ENCODE assay signal across 23 mouse cellular contexts in the genomic region with DNA sequence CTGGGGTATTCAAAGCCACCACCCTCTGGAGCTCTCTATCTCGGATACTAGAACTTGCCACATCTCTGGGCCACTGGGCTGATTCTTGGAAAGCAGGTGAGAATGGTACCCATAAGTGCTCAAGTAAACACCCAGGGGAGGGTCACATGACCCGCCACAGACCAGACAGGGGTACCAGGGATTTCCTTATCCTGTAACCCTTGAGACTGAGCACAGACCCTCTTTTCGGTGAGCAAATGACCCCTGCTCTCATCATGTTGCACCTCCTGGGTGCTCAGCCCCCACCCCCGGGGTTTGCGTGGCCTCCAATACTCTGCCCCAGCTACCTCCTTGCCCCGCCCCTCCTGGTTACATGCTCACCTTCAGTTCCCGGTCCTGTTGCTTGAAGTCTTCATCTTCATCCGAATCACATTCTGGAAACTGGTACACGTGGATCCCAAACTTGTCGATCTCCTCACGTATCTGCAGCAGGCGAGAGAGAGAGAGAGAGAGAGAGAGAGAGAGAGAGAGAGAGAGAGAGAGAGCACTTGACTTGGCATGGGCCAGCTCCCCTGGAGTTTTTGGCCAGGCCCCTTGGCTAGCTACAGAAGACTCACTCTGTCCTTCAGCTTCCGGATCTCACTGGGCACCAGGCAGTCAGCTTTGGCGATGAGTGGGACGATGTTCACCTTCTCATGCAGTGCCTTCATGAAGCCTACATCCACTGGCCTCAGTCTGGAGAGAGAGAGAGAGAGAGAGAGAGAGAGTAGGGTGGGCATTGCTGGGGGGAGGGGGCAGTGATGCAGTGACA. TPM values are rescaled to one million over a fixed set of nuclear protein-coding genes. Genes with fewer than 3 reads are reported as not detected.
DNase-seq lines count a peak whose midpoint lies in the region; ATAC-seq and TF ChIP-seq lines count a peak whose summit lies in the region.
"Had no signal": no experiment of that assay in that cellular context is flagged by ENCODE, and none has a peak within 500 bp of the region (broad histone marks: within the 10 kb centered on the region; RNA-seq: fewer than 3 reads in every experiment).

No protein-coding gene starts in this region.

- no peak overlapping the region for H3K9ac ChIP-seq in MEL (ENCODE audit: control insufficient read depth, low read depth, low read length, poor library complexity, severe bottlenecking)
- H3K9ac ChIP-seq: embryonic facial prominence, embryonic 12.5 days; heart, embryonic 13.5 days; limb, embryonic 13.5 days; liver, embryonic 14.5 days; stomach, embryonic 15.5 days had no signal

- TF ChIP-seq CTCF in layer of hippocampus, adult 2 months (conservative IDR thresholded peaks at IDR 0.05), result no peak
- no peak for TF ChIP-seq CTCF in MEL (IDR thresholded peaks at IDR 0.05 in 2 of 3, conservative IDR thresholded peaks at IDR 0.05 in 1 of 3; ENCODE audit: control insufficient read depth in 1 of 3, insufficient read depth in 1 of 3, low read depth in 2 of 3, low read length in 3 of 3, poor library complexity in 1 of 3, severe bottlenecking in 1 of 3)
- TF ChIP-seq CTCF in cerebellum, adult 2 months (IDR thresholded peaks at IDR 0.05; ENCODE audit: borderline replicate concordance, insufficient read depth, low read depth, low read length), result no peak
- no peak for TF ChIP-seq CTCF in cortical plate, adult 2 months (IDR thresholded peaks at IDR 0.05; ENCODE audit: extremely low read depth, insufficient read depth, low read length)

- no peak for TF ChIP-seq EP300 in MEL (IDR thresholded peaks at IDR 0.05; ENCODE audit: low read depth in 1 of 2, low read length in 2 of 2)

- peak overlapping the region; percentile 98 for H3K27ac ChIP-seq in layer of hippocampus, adult 2 months
- no peak overlapping the region for H3K27ac ChIP-seq in MEL (ENCODE audit: control insufficient read depth, low read depth, low read length)
- no peak overlapping the region for H3K27ac ChIP-seq in cerebellum, adult 2 months (ENCODE audit: insufficient read depth, low read length)
- no peak overlapping the region for H3K27ac ChIP-seq in cortical plate, adult 2 months (ENCODE audit: insufficient read depth, low read length)
- no peak overlapping the region for H3K27ac ChIP-seq in hindbrain, embryonic 10.5 days
- H3K27ac ChIP-seq: embryonic facial prominence, embryonic 12.5 days; heart, embryonic 13.5 days; hindbrain, postnatal 0 days; limb, embryonic 13.5 days; liver, embryonic 14.5 days; stomach, embryonic 15.5 days had no signal

- no peak for DNase-seq in layer of hippocampus, adult 2 months (ENCODE audit: low spot score in 2 of 2)
- no peak for DNase-seq in layer of hippocampus, adult 9-10 months (ENCODE audit: low spot score)
- no peak for DNase-seq in MEL (ENCODE audit: low read depth, low spot score)
- peak; percentile 54 to 63 for DNase-seq in cerebellum, adult 2 months
- no peak for DNase-seq in hindbrain, embryonic 10.5 days (ENCODE audit: low spot score)
- DNase-seq: gastrocnemius, postnatal 14 days; heart, postnatal 36 days; kidney, adult 11 months; kidney, postnatal 10 days; midbrain, embryonic 14.5 days; thymus, adult 2 months had no signal

- whole genome bisulfite sequencing in cerebellum, adult 2 months, result 37% methylated on average over 15 of the region's 15 CpGs
- WGBS in hindbrain, embryonic 10.5 days, result 27% methylated on average over 15 of the region's 15 CpGs

- H3K27me3 ChIP-seq in MEL (ENCODE audit: control insufficient read depth in 1 of 2, insufficient read depth in 2 of 2, low read length in 2 of 2), result no peaks in the 10 kb centered on the region
- no peaks in the 10 kb centered on the region for H3K27me3 ChIP-seq in cerebellum, adult 2 months (ENCODE audit: control insufficient read depth, insufficient read depth, low read length)
- peaks cover 100% of the 10 kb centered on the region for H3K27me3 ChIP-seq in hindbrain, embryonic 10.5 days (ENCODE audit: insufficient read depth, poor library complexity, severe bottlenecking)

- ATAC-seq in granulocyte monocyte progenitor cell, adult 5-6 weeks (replicated peaks; ENCODE audit: poor library complexity, severe bottlenecking), result no peak
- ATAC-seq: hindbrain, postnatal 0 days had no signal

- H3K36me3 ChIP-seq in MEL (ENCODE audit: control insufficient read depth in 1 of 2, insufficient read depth in 2 of 2, low read length in 2 of 2), result peaks cover 0 to 5% of the 10 kb centered on the region in 2 experiments; a peak in 2 of 4 replicates
- peaks cover 33% of the 10 kb centered on the region for H3K36me3 ChIP-seq in hindbrain, embryonic 10.5 days
- H3K36me3 ChIP-seq: G1E; heart, embryonic 13.5 days; stomach, embryonic 15.5 days had no signal

- H3K9me3 ChIP-seq in MEL (replicated peaks; ENCODE audit: insufficient read depth, low read length), result no peaks in the 10 kb centered on the region
- H3K9me3 ChIP-seq in hindbrain, embryonic 10.5 days, result no peaks in the 10 kb centered on the region
- H3K9me3 ChIP-seq: embryonic facial prominence, embryonic 12.5 days; heart, embryonic 13.5 days; limb, embryonic 13.5 days; stomach, embryonic 15.5 days had no signal

- 0 out of 2 replicates have a peak, but pooled peaks cover 1% of the 10 kb centered on the region for H3K79me2 ChIP-seq in MEL (ENCODE audit: control insufficient read depth, insufficient read depth, low read length, poor library complexity)

- no peak for TF ChIP-seq POLR2A in MEL (IDR thresholded peaks at IDR 0.05; ENCODE audit: control insufficient read depth in 1 of 2, insufficient read depth in 1 of 2, low read depth in 1 of 2, low read length in 2 of 2, poor library complexity in 1 of 2)
- no peak for TF ChIP-seq POLR2A in cerebellum, adult 2 months (IDR thresholded peaks at IDR 0.05; ENCODE audit: borderline replicate concordance, insufficient read depth, low read length)
- TF ChIP-seq POLR2A in cortical plate, adult 2 months (IDR thresholded peaks at IDR 0.05; ENCODE audit: extremely low read depth, insufficient read depth, low read length), result no peak; the same call in 1 of the 2 replicates

- no peak for TF ChIP-seq RAD21 in MEL (IDR thresholded peaks at IDR 0.05; ENCODE audit: low read depth, low read length)

- peaks cover 0 to 9% of the 10 kb centered on the region in 2 experiments; a peak in 3 of 4 replicates for H3K4me1 ChIP-seq in MEL (ENCODE audit: control insufficient read depth in 1 of 2, insufficient read depth in 2 of 2, low read length in 2 of 2)
- H3K4me1 ChIP-seq in cerebellum, adult 2 months (ENCODE audit: control insufficient read depth, insufficient read depth, low read length), result peaks cover 33% of the 10 kb centered on the region
- H3K4me1 ChIP-seq in cortical plate, adult 2 months (ENCODE audit: control insufficient read depth, insufficient read depth, low read length), result no peaks in the 10 kb centered on the region; the same call in 1 of the 2 replicates
- peaks cover 77% of the 10 kb centered on the region for H3K4me1 ChIP-seq in hindbrain, embryonic 10.5 days (replicated peaks)

- H3K4me3 ChIP-seq in layer of hippocampus, adult 2 months, result peak overlapping the region; percentile 67
- no peak overlapping the region for H3K4me3 ChIP-seq in MEL (ENCODE audit: control insufficient read depth in 1 of 2, insufficient read depth in 1 of 2, low read depth in 2 of 2, low read length in 2 of 2)
- H3K4me3 ChIP-seq in cerebellum, adult 2 months (replicated peaks; ENCODE audit: insufficient read depth, low read depth, low read length), result no peak overlapping the region
- H3K4me3 ChIP-seq in cortical plate, adult 2 months (ENCODE audit: insufficient read depth, low read length), result peak overlapping the region; percentile 93
- H3K4me3 ChIP-seq in hindbrain, embryonic 10.5 days, result no peak overlapping the region
- H3K4me3 ChIP-seq: embryonic facial prominence, embryonic 12.5 days; heart, embryonic 13.5 days; limb, embryonic 13.5 days; myocyte; stomach, embryonic 15.5 days had no signal

RNA-seq across cellular contexts. Expression of a gene that starts 1.7 kb away (rescaled TPM):
- total RNA-seq in layer of hippocampus, adult 2 months (2021), result 1 to 10 TPM; 1.0 to 1.4 TPM
- 0.35 and 0.42 TPM in 2 replicates for total RNA-seq in MEL (2012; rRNA removed)
- under 1 TPM in 1 of 2 experiments, not detected in 1; 0.14 TPM for polyA plus RNA-seq in MEL (2012; ENCODE audit: insufficient read depth in 1 of 2, insufficient read length in 2 of 2, low read depth in 1 of 2, low replicate concordance in 2 of 2, missing spikeins in 1 of 2)
- polyA plus RNA-seq in cerebellum, adult 2 months (2012; rRNA removed), result 2.1 and 2.5 TPM in 2 replicates
- 4.5 and 4.6 TPM in 2 replicates for polyA plus RNA-seq in cortical plate, adult 2 months (2012; rRNA removed)
- 4.2 and 9.2 TPM in 2 replicates for polyA plus RNA-seq in hindbrain, embryonic 10.5 days (2016; fragmentation: Nextera tagmentation; extraction: Ambion mirVana)
- not detected in 2 replicates for total RNA-seq in granulocyte monocyte progenitor cell, adult 5-6 weeks (2014; fragmentation: Nextera tagmentation)
- not detected in 2 replicates for total RNA-seq in granulocyte monocyte progenitor cell, adult 5-6 weeks (2017)
- total RNA-seq: adrenal gland, adult 18-20 months; gastrocnemius, postnatal 14 days had no signal

RNA-seq across cellular contexts. Expression of a gene that starts 2.3 kb away (rescaled TPM):
- total RNA-seq in layer of hippocampus, adult 2 months (2021), result 100 to 1,000 TPM; 207 to 223 TPM
- 1.5 and 1.6 TPM in 2 replicates for total RNA-seq in MEL (2012; rRNA removed)
- 1 to 10 TPM in 1 of 2 experiments, not detected in 1; 4.6 TPM for polyA plus RNA-seq in MEL (2012; ENCODE audit: insufficient read depth in 1 of 2, insufficient read length in 2 of 2, low read depth in 1 of 2, low replicate concordance in 2 of 2, missing spikeins in 1 of 2)
- polyA plus RNA-seq in cerebellum, adult 2 months (2012; rRNA removed), result 69.4 and 69.6 TPM in 2 replicates
- 156 and 173 TPM in 2 replicates for polyA plus RNA-seq in cortical plate, adult 2 months (2012; rRNA removed)
- polyA plus RNA-seq in hindbrain, embryonic 10.5 days (2016; fragmentation: Nextera tagmentation; extraction: Ambion mirVana), result 3.4 and 8.5 TPM in 2 replicates
- total RNA-seq in granulocyte monocyte progenitor cell, adult 5-6 weeks (2014; fragmentation: Nextera tagmentation), result 1.9 TPM in 1 of 2 replicates, not detected in the other
- total RNA-seq in granulocyte monocyte progenitor cell, adult 5-6 weeks (2017), result not detected in 2 replicates
- polyA plus RNA-seq: G1E had no signal

RNA-seq across cellular contexts. Expression of a gene that starts 5.8 kb away (rescaled TPM):
- 100 to 1,000 TPM; 560 to 619 TPM for total RNA-seq in layer of hippocampus, adult 2 months (2021)
- total RNA-seq in MEL (2012; rRNA removed), result 7.4 and 8.3 TPM in 2 replicates
- 10 to 100 TPM in 1 of 2 experiments, not detected in 1; 29.3 TPM for polyA plus RNA-seq in MEL (2012; ENCODE audit: insufficient read depth in 1 of 2, insufficient read length in 2 of 2, low read depth in 1 of 2, low replicate concordance in 2 of 2, missing spikeins in 1 of 2)
- 328 and 334 TPM in 2 replicates for polyA plus RNA-seq in cerebellum, adult 2 months (2012; rRNA removed)
- polyA plus RNA-seq in cortical plate, adult 2 months (2012; rRNA removed), result 999 TPM in 2 replicates
- 42.3 and 71.9 TPM in 2 replicates for polyA plus RNA-seq in hindbrain, embryonic 10.5 days (2016; fragmentation: Nextera tagmentation; extraction: Ambion mirVana)
- total RNA-seq in granulocyte monocyte progenitor cell, adult 5-6 weeks (2014; fragmentation: Nextera tagmentation), result not detected in 2 replicates
- 1.8 and 2.6 TPM in 2 replicates for total RNA-seq in granulocyte monocyte progenitor cell, adult 5-6 weeks (2017)
- polyA plus RNA-seq: G1E had no signal

RNA-seq across cellular contexts. Expression of a gene that starts 33.5 kb away (rescaled TPM):
- 1 to 10 TPM; 1.4 to 1.5 TPM for total RNA-seq in layer of hippocampus, adult 2 months (2021)
- total RNA-seq in MEL (2012; rRNA removed), result not detected in 2 replicates
- polyA plus RNA-seq in MEL (2012; ENCODE audit: insufficient read depth in 1 of 2, insufficient read length in 2 of 2, low read depth in 1 of 2, low replicate concordance in 2 of 2, missing spikeins in 1 of 2), result not detected
- 2.4 and 3.0 TPM in 2 replicates for polyA plus RNA-seq in cerebellum, adult 2 months (2012; rRNA removed)
- polyA plus RNA-seq in cortical plate, adult 2 months (2012; rRNA removed), result 2.1 and 3.6 TPM in 2 replicates
- 11.3 and 15.3 TPM in 2 replicates for polyA plus RNA-seq in hindbrain, embryonic 10.5 days (2016; fragmentation: Nextera tagmentation; extraction: Ambion mirVana)
- not detected in 2 replicates for total RNA-seq in granulocyte monocyte progenitor cell, adult 5-6 weeks (2014; fragmentation: Nextera tagmentation)
- total RNA-seq in granulocyte monocyte progenitor cell, adult 5-6 weeks (2017), result not detected in 2 replicates
- total RNA-seq: neutrophil, adult 5-6 weeks had no signal
- polyA plus RNA-seq: G1E had no signal

Comparison
In these comparisons a context has a peak if more than half of its experiments do, and no peak if none do; other contexts are left out.
1. DNase-seq: peak in cerebellum, adult 2 months (2 of 2); none in layer of hippocampus, adult 2 months (0 of 2), layer of hippocampus, adult 9-10 months (single experiment), MEL (single experiment) and hindbrain, embryonic 10.5 days (single experiment).
2. H3K4me3 ChIP-seq: peak in layer of hippocampus, adult 2 months (single experiment) and cortical plate, adult 2 months (single experiment); none in MEL (0 of 2), cerebellum, adult 2 months (single experiment) and hindbrain, embryonic 10.5 days (single experiment).